Mouse (Mus musculus) CH12.LX (cell line): ENCODE measurements at regions not wholly inside any gene's neighbourhood (a gene's known extent, or its start where the extent isn't known, plus 50 kb on each side); places are given as distances from the start of the nearest gene placed in this dataset.

Source experiments
- CTCF ChIP-seq, 2 experiments: IDR thresholded peaks in 1 of 2; conservative IDR thresholded peaks in 1 of 2; 2 replicates each; pipeline ENCODE4 v1.5.1; 2011 to 2012; ENCODE audit warnings: low read depth in 2 of 2, low read length in 2 of 2, improper control_type of control experiment in 1 of 2, inconsistent platforms in 1 of 2, mild to moderate bottlenecking in 1 of 2, moderate library complexity in 1 of 2
- EP300 ChIP-seq: IDR thresholded peaks from 2 replicates; pipeline ENCODE4 v1.6.1; 2011; ENCODE audit warnings: low read length, improper control_type of control experiment
- HCFC1 ChIP-seq: IDR thresholded peaks from 2 replicates; pipeline ENCODE4 v1.6.1; 2012; ENCODE audit warnings: low read depth, mild to moderate bottlenecking, inconsistent platforms, low read length, improper control_type of control experiment
- SMC3 ChIP-seq: IDR thresholded peaks from 2 replicates; pipeline ENCODE4 v1.6.1; 2011; ENCODE audit warnings: low read depth, low read length, improper control_type of control experiment
- TCF12 ChIP-seq: IDR thresholded peaks from 2 replicates; pipeline ENCODE4 v1.6.1; 2014; ENCODE audit warnings: low read depth, mild to moderate bottlenecking, inconsistent platforms, low read length, improper control_type of control experiment

GRCm38 (mm10) chr6:100146360-100146935, 140.8 kb downstream of the Rybp start:
- TF ChIP-seq HCFC1 (no peak), SMC3 (no peak), TCF12 (peak; percentile 93), CTCF (conservative IDR thresholded peaks at IDR 0.05 in 1 of 2, IDR thresholded peaks at IDR 0.05 in 1 of 2; ENCODE audit: low read depth in 2 of 2, low read length in 2 of 2) (no peak), EP300 (no peak; the same call in 1 of the 2 replicates)
